Mouse (Mus musculus) bone marrow macrophage, adult 2 months (primary cell): ENCODE data around the gene Ube2n.

ENCODE experiments used
- CTCF ChIP-seq: IDR thresholded peaks from 2 replicates; pipeline ENCODE4 v1.5.1; 2012; ENCODE audit warnings: low read depth, mild to moderate bottlenecking, low read length, moderate library complexity
- POLR2A ChIP-seq: IDR thresholded peaks from 2 replicates; pipeline ENCODE4 v1.6.1; 2012; ENCODE audit warnings: mild to moderate bottlenecking, low read depth, low read length, borderline replicate concordance

- TF ChIP-seq CTCF, result peak; percentile 72
- TF ChIP-seq POLR2A, result no peak
These were observed 35.6 kb downstream of the Ube2n start for GRCm38 (mm10) chr10:95550506-95550905.
